Mouse (Mus musculus) megakaryocyte, embryonic 14.5 days (primary cell): ENCODE measurements at regions not wholly inside any gene's neighbourhood (a gene's known extent, or its start where the extent isn't known, plus 50 kb on each side); places are given as distances from the start of the nearest gene placed in this dataset.
A peak's percentile ranks its signal among the peaks of the same experiment; 100 is the strongest.

Source experiments
- H3K27me3 ChIP-seq: replicated peaks from 2 replicates; pipeline ENCODE3; 2012; ENCODE audit warnings: inconsistent platforms
- H3K36me3 ChIP-seq: replicated peaks from 2 replicates; pipeline ENCODE3; 2012; ENCODE audit warnings: low read length, inconsistent platforms, mixed read lengths
- H3K4me1 ChIP-seq: 2 replicates; pipeline ENCODE4 v1.6.1; 2012; ENCODE audit warnings: inconsistent platforms
- H3K4me3 ChIP-seq: replicated peaks from 2 replicates; pipeline ENCODE3; 2012; ENCODE audit warnings: moderate library complexity, mild to moderate bottlenecking, inconsistent platforms
- H3K9me3 ChIP-seq: 2 replicates; pipeline ENCODE4 v1.6.1; 2012; ENCODE audit warnings: inconsistent platforms
- FLI1 ChIP-seq: IDR thresholded peaks from 2 replicates; pipeline ENCODE4 v1.6.1; 2012; ENCODE audit warnings: low read length, inconsistent platforms, mixed read lengths
- GATA1 ChIP-seq: IDR thresholded peaks from 3 replicates; pipeline ENCODE4 v1.6.1; 2012; ENCODE audit warnings: mixed read lengths, low read length, inconsistent platforms, borderline replicate concordance

GRCm38 (mm10) chr15:63170171-63170570, 674.8 kb downstream of the Gsdmc2 start:
- no peaks in the 10 kb centered on the region for H3K36me3 ChIP-seq

GRCm38 (mm10) chr15:63166411-63166810, 678.6 kb downstream of the Gsdmc2 start:
- Histone ChIP-seq H3K4me1 (peaks cover 13% of the 10 kb centered on the region), H3K27me3 (no peaks in the 10 kb centered on the region), H3K36me3 (no peaks in the 10 kb centered on the region), H3K4me3 (no peak overlapping the region), H3K9me3 (no peaks in the 10 kb centered on the region)
- TF ChIP-seq FLI1 (no peak), GATA1 (no peak)

More at GRCm38 (mm10) chr15:63170171-63170570, 674.8 kb downstream of the Gsdmc2 start:
- TF ChIP-seq FLI1 (no peak), GATA1 (no peak)
- no peak overlapping the region for H3K4me3 ChIP-seq
- no peaks in the 10 kb centered on the region for H3K27me3 ChIP-seq
- peaks cover 10% of the 10 kb centered on the region; the same call in 1 of the 2 replicates for H3K4me1 ChIP-seq
- H3K9me3 ChIP-seq: no peaks in the 10 kb centered on the region

- TF ChIP-seq FLI1 (no peak), GATA1 (no peak)
- H3K9me3 ChIP-seq: no peaks in the 10 kb centered on the region
These were observed 681.3 kb downstream of the Gsdmc2 start for GRCm38 (mm10) chr15:63163550-63164279.

GRCm38 (mm10) chr15:63162881-63163549, 682.0 kb downstream of the Gsdmc2 start:
- peaks cover 13% of the 10 kb centered on the region for H3K4me1 ChIP-seq
- H3K27me3 ChIP-seq: no peaks in the 10 kb centered on the region
- no peaks in the 10 kb centered on the region for H3K9me3 ChIP-seq
- H3K4me3 ChIP-seq: no peak overlapping the region
- no peaks in the 10 kb centered on the region for H3K36me3 ChIP-seq
- TF ChIP-seq FLI1 (no peak), GATA1 (no peak)

More at GRCm38 (mm10) chr15:63163550-63164279, 681.3 kb downstream of the Gsdmc2 start:
- H3K4me1 ChIP-seq: peaks cover 13% of the 10 kb centered on the region
- H3K4me3 ChIP-seq: no peak overlapping the region
- no peaks in the 10 kb centered on the region for H3K27me3 ChIP-seq
- no peaks in the 10 kb centered on the region for H3K36me3 ChIP-seq

GRCm38 (mm10) chr15:63123123-63123688, 721.8 kb downstream of the Gsdmc2 start:
- Histone ChIP-seq H3K4me3 (peak overlapping the region; percentile 3), H3K27me3 (no peaks in the 10 kb centered on the region), H3K4me1 (peaks cover 7% of the 10 kb centered on the region), H3K9me3 (no peaks in the 10 kb centered on the region), H3K36me3 (no peaks in the 10 kb centered on the region)
- TF ChIP-seq GATA1 (no peak), FLI1 (no peak)

- H3K9me3 ChIP-seq: no peaks in the 10 kb centered on the region
- H3K36me3 ChIP-seq: no peaks in the 10 kb centered on the region
- TF ChIP-seq FLI1: no peak
- TF ChIP-seq GATA1: no peak
These were observed 732.1 kb downstream of the Gsdmc2 start for GRCm38 (mm10) chr15:63112918-63113317.

GRCm38 (mm10) chr15:63100093-63100492, 744.9 kb downstream of the Gsdmc2 start:
- no peaks in the 10 kb centered on the region for H3K36me3 ChIP-seq
- H3K4me3 ChIP-seq: no peak overlapping the region
- TF ChIP-seq FLI1: no peak
- no peak for TF ChIP-seq GATA1
- H3K4me1 ChIP-seq: no peaks in the 10 kb centered on the region
- H3K9me3 ChIP-seq: peaks cover 3% of the 10 kb centered on the region; the same call in 1 of the 2 replicates
- no peaks in the 10 kb centered on the region for H3K27me3 ChIP-seq

More at GRCm38 (mm10) chr15:63112918-63113317, 732.1 kb downstream of the Gsdmc2 start:
- no peaks in the 10 kb centered on the region for H3K27me3 ChIP-seq
- H3K4me3 ChIP-seq: no peak overlapping the region
- H3K4me1 ChIP-seq: 0 out of 2 replicates have a peak, but pooled peaks cover 3% of the 10 kb centered on the region

- Histone ChIP-seq H3K36me3 (no peaks in the 10 kb centered on the region), H3K4me1 (no peaks in the 10 kb centered on the region), H3K27me3 (no peaks in the 10 kb centered on the region), H3K4me3 (no peak overlapping the region), H3K9me3 (no peaks in the 10 kb centered on the region)
- TF ChIP-seq FLI1 (no peak), GATA1 (no peak)
These were observed 763.0 kb downstream of the Gsdmc2 start for GRCm38 (mm10) chr15:63081972-63082371.

- Histone ChIP-seq H3K4me1 (no peaks in the 10 kb centered on the region), H3K36me3 (no peaks in the 10 kb centered on the region), H3K27me3 (no peaks in the 10 kb centered on the region), H3K9me3 (no peaks in the 10 kb centered on the region), H3K4me3 (no peak overlapping the region)
- TF ChIP-seq GATA1 (no peak), FLI1 (no peak)
These were observed 765.2 kb downstream of the Gsdmc2 start for GRCm38 (mm10) chr15:63079825-63080224.

- TF ChIP-seq GATA1: no peak
- TF ChIP-seq FLI1: no peak
- H3K4me1 ChIP-seq: no peaks in the 10 kb centered on the region
These were observed 773.1 kb downstream of the Gsdmc2 start for GRCm38 (mm10) chr15:63071921-63072320.

More at GRCm38 (mm10) chr15:63071921-63072320, 773.1 kb downstream of the Gsdmc2 start:
- Histone ChIP-seq H3K9me3 (peaks cover 5% of the 10 kb centered on the region), H3K27me3 (no peaks in the 10 kb centered on the region), H3K4me3 (no peak overlapping the region), H3K36me3 (no peaks in the 10 kb centered on the region)
